Mouse (Mus musculus) mouse embryonic stem cell (cell line): ENCODE measurements around the gene Ccdc88c.

Experiments
- in situ Hi-C, 2 experiments: fragments of 300-500 bp; cut with MboI; formaldehyde crosslinking; loops; 1 replicate in 1 of 2; 3 replicates in 1 of 2; pipeline ENCODE4 v1.14.3; 2019 to 2020; ENCODE audit warnings: low sequenced_read_pairs in 2 of 2, low pct_unique_long_range_greater_than_20kb in 1 of 2, mixed read lengths in 1 of 2; ENCODE audit not compliant: unreplicated experiment in 1 of 2

Ccdc88c gene

GRCm38 (mm10) chr12:100875960-100876359 lies 152.9 kb downstream of the Ccdc88c start:
- in situ Hi-C loops, result no loop called here

GRCm38 (mm10) chr12:100875553-100875952 lies 153.3 kb downstream of the Ccdc88c start:
- in situ Hi-C loops, result no loop called here

GRCm38 (mm10) chr12:100873612-100874011 lies 155.2 kb downstream of the Ccdc88c start:
- in situ Hi-C loops, result no loop called here

- in situ Hi-C loops, result no loop called here
These were observed 157.0 kb downstream of the Ccdc88c start for GRCm38 (mm10) chr12:100871841-100872240.

GRCm38 (mm10) chr12:100871234-100871633 lies 157.6 kb downstream of the Ccdc88c start:
- in situ Hi-C loops, result no loop called here

GRCm38 (mm10) chr12:100868049-100868622 lies 160.7 kb downstream of the Ccdc88c start:
- in situ Hi-C loops, result no loop called here

DNA sequence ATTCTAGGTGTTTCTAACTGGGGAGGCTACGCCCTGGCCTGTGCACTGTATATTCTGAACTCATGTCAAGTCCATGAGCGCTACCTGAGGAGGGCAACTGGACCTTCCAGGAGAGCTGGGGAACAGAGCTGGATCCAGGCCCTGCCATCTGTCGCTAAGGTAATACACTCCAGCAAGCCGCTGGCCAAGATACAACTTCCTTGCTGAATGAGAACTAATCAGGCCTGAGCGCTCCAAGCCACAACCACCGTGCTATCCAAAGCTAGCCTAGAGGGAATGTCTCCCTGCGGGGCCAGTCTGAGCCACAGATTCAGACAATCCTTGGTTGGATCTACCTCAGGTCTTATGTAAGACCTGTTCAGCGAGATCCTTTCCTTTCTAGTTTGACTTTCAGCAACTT lies 161.8 kb downstream of the Ccdc88c start:
- in situ Hi-C loops, result no loop called here

GRCm38 (mm10) chr12:100865509-100866078 lies 163.3 kb downstream of the Ccdc88c start:
- in situ Hi-C loops, result no loop called here

- in situ Hi-C loops, result no loop called here
These were observed 163.8 kb downstream of the Ccdc88c start for GRCm38 (mm10) chr12:100865072-100865471.

DNA sequence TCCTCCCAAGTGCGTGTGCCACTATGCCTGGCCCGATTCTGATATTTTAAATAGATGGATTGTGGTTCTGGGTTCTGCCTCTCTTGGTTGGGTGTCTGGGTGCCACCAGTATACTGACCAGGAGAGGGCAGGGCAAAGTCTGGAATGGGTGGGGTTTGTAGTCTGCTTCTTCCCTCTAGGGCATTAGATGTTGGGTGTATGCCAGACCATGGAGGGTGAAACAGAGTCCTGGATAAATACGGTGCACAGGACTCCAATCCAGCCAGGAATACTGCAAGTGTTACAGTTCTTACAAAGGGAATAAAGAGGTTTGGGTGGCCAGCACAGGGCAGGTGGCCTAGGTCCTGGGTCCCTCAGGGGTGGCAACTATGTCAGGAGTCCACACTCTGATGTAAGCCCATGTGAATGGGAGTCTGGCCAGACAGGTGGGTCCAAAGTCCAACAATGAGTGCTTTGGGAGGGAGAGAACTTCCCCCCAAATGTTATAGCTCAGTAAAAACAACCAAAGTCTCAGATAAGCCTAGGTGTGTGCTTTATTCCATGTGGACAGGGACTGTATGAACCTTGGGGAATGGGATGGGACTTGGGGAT lies 165.9 kb downstream of the Ccdc88c start:
- in situ Hi-C loops, result no loop called here

DNA sequence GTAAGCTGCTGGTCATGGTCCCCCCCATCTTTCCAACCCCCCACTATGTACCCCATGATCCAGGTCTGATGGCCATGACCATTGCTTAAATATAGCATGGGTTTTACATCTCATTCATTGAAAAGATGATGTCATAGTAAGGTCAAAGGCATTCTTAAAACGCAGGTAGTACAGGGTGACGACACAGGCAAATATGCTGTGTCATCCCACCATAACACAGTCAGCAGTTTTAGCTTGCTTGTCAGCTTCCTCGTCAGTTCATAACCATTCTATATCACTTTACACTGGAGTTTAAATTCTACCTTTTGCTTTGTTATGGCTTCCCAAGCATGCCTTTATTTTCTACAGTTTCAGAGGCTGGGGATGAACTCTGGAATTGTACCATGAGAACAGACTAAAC lies 166.6 kb downstream of the Ccdc88c start:
- in situ Hi-C loops, result no loop called here
